Mouse (Mus musculus) left cerebral cortex, adult 11 months (tissue): Measurements from ENCODE around the gene Stx1a.

Experiments used
- DNase-seq: peaks from one replicate; pipeline ENCODE4 v3.0.0; 2022; ENCODE audit warnings: low spot score

The Stx1a gene

GRCm38 (mm10) chr5:135008671-135009589 lies 14.4 kb upstream of the Stx1a start, which contains the start of gene Abhd11:
TSS of gene Abhd11 (plus strand) at chr5:135009152.
- peak; percentile 99 for DNase-seq

DNA sequence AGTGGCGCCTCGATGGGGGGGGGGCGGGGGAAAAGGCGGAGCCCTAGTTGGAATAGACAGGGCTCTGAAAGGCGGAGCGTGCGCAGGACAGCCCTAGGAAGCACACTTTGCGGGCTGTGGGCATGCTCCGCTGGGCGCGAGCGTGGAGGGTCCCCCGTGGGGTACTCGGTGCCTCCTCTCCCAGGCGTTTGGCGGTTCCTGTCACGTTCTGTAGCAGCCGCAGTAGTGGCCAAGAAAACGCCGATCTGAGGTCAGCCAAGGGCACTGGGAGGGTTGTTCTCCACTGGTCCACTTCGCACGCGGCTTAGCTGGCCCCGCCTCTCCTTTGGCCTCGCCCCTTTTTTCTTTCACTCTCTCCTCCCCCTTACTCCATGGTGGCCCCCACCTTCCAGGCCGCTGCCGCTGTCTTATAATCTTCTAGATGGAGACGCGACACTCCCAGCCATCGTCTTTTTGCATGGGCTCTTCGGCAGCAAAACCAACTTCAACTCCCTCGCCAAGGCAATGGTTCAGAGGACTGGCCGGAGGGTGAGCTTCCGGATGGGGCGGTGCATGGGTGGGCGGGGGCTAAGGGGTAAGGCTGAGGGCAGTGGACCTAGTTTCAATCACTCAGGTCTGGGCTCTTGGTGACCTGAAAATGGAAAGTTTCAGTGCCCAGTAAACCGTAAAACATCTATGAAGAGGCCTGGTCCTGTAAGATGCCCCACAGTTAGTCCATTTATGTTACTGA lies 13.5 kb upstream of the Stx1a start:
- peak; percentile 79 for DNase-seq

- no peak for DNase-seq
Measured at GRCm38 (mm10) chr5:135010320-135010709, 13.0 kb upstream of the Stx1a start.

DNA sequence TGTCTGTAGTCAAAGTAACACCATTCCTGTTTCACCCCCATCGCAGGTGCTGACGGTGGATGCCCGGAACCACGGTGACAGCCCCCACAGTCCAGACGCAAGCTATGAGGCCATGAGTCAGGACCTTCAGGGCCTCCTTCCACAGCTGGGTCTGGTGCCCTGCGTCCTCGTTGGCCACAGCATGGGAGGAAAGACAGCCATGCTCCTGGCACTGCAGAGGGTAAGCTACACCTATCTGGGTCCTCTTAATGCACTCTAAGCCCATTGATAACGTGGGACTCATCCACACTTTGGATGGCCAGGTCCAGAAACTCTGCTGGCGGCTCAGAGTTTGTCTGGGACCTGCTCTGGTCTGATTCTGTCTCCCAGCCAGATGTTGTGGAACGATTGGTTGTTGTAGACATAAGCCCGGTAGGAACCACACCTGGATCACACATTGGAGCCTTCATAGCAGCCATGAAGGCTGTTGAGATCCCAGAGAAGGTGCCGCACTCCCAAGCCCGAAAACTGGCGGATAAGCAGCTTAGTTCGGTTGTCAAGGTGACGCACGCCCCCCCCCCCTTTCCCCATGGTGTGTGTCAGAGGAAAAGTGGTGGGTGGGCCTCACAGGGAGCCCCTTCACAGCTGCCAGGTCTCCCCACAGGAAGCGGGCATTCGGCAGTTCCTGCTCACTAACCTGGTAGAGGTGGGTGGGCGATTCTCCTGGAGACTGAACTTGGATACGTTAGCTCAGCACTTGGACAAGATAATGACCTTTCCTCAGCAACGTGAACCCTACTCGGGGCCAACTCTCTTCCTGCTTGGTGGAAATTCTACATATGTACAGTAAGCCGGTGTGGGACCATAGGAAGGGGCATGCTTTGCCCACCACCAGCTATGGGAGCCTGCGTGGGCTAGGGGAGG lies 12.2 kb upstream of the Stx1a start:
- DNase-seq: no peak

GRCm38 (mm10) chr5:135011809-135012613 lies 11.3 kb upstream of the Stx1a start:
- DNase-seq: no peak

DNA sequence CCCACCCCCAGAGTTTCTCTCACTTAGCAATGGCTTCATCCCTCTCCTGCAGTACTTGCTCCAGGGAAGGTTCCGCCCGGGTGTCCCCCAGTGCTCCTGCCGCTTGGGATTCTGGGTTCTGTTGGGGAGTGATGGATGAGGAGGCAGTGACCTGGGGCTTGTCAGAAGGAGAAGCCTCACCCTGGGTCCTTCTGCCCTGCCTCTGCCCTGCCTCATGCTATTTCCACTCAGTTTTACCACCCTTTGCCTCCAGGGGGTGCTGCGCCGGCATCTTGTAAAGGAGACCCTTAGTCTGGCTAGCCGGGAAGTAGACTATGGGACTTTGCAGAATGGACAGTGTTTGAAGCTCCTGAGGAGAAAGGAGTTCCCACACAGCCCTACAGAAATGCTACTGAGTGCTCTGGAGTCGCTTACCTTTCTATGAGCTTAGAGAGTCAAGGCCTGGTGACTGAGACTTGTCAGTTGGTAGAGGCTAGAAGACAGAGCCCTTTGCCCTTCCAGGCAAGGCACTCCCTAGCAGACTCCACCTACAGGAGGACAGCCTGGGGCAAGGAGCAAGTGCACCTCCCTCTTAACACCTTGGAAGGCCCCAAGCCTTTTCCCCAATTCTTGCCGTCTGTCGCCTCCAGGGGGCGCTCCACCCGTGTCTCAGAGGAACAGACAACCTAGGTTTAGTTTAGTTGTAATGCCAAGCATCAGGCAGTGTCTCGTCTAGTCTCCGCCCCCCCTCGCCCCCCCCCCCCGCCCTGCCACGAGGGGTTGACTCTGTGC lies 10.4 kb upstream of the Stx1a start:
- DNase-seq: no peak

DNA sequence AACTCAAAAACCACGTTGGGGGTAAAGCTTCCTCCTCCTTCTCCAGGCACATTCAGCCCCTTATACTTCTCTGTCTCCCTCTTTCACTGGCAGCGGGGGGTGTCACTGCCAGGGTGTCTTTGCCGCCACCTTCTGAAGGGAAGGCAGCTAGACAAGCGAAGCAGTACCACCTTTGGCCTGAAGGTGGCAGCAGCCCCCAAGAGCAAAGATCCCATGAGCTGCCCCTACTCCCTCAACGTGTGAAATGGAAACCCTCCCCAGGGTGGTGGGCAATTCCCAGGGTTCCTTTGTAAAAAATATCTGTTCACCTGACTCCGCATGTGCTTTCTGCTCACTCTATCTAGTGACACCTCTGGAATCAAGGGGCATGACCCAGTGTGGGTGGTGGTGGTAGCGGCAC lies 7.8 kb upstream of the Stx1a start:
- DNase-seq: peak; percentile 76

GRCm38 (mm10) chr5:135016224-135016759 lies 7.0 kb upstream of the Stx1a start:
- DNase-seq: no peak

- no peak for DNase-seq
Measured at GRCm38 (mm10) chr5:135021814-135022213, 1.5 kb upstream of the Stx1a start.

- no peak for DNase-seq
Measured at GRCm38 (mm10) chr5:135024665-135025224, 1.5 kb downstream of the Stx1a start.

- DNase-seq: peak; percentile 61
Measured at GRCm38 (mm10) chr5:135025899-135026298, 2.6 kb downstream of the Stx1a start.

- DNase-seq: no peak
Measured at GRCm38 (mm10) chr5:135029007-135029854, 5.9 kb downstream of the Stx1a start.

- no peak for DNase-seq
Measured at GRCm38 (mm10) chr5:135032581-135032980, 9.3 kb downstream of the Stx1a start.

DNA sequence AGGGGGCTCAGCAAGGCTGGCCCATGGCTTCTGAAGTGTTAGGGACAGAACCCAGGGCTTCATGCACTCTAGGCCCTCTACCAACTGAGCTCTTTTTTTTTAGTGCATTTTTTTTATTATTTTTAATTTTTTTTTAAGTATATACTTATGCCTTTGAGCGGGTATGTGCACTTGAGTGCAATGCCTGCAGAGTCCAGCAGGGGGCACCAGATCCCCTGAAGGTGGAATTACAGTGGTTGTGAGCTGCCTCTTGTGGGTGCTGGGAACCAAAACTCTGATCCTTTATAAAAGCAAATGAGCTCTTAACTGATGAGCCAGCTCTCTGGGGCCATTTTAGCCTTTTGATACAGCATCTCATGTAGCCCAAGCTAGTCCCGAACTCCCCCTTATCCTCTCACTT lies 11.3 kb downstream of the Stx1a start:
- no peak for DNase-seq

DNA sequence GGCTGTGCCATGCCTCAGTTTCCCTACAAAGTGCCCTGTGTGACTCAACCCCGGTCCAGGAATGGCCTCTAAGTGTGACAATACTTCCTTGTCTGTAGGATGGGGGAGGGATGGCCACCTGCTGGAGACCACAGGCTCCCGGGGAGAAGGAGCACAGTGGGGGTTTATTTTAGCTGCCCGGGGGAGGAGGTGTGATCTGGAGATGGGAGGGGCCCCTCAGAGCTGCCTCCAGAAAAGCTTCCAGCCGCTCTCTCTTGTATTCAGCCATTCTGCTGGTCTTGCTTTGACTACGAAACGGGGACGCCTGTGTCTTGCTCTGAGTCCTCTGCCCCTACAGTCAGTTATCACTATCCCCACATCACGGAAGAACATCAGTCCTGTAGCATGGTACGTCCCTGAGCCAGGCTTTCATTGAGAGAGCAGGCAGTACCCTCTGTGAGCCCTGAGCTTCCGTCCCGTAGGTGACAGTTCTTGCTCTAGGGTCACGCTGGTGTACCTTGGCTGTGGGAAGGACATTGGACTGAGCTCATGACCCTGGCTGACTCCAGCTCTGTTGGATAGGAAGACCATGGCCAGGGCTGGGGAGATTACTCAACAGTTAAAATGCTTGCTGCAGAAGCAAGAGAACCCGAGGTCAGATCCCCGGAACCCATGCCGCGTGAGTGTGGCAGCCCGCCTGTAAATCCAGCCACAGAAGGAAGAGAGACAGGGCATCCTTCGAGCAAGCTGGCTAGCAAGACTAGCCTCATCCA lies 12.5 kb downstream of the Stx1a start:
- peak; percentile 51 for DNase-seq

- no peak for DNase-seq
Measured at GRCm38 (mm10) chr5:135037946-135038345, 14.7 kb downstream of the Stx1a start.

GRCm38 (mm10) chr5:135039541-135039940 lies 16.3 kb downstream of the Stx1a start:
- DNase-seq: no peak

- DNase-seq: no peak
Measured at GRCm38 (mm10) chr5:135040059-135040458, 16.8 kb downstream of the Stx1a start.
